Mouse (Mus musculus): ENCODE results near the gene Smoc2. TPM values are rescaled to one million over a fixed set of nuclear protein-coding genes. Genes with fewer than 3 reads are reported as not detected.

Smoc2 gene
- polyA plus RNA-seq, 1 experiment from 2014 or later: 4.2 TPM

GRCm38 (mm10) chr17:14394861-14395260 lies 115.6 kb downstream of the Smoc2 start:
- ATAC-seq (ENCODE audit: low FRiP score, low read depth): no peak
- Histone ChIP-seq H3K27ac (replicated peaks) (no peak overlapping the region), H3K36me3 (no peaks in the 10 kb centered on the region), H3K27me3 (no peaks in the 10 kb centered on the region), H3K9ac (no peak overlapping the region), H3K4me1 (replicated peaks) (no peaks in the 10 kb centered on the region), H3K4me2 (no peak overlapping the region), H3K4me3 (no peak overlapping the region), H3K9me3 (no peaks in the 10 kb centered on the region)
- WGBS: 74% methylated on average over 5 of the region's 5 CpGs

- Histone ChIP-seq H3K27ac (replicated peaks) (no peak overlapping the region), H3K27me3 (no peaks in the 10 kb centered on the region), H3K36me3 (no peaks in the 10 kb centered on the region), H3K4me2 (no peak overlapping the region), H3K9ac (no peak overlapping the region), H3K9me3 (no peaks in the 10 kb centered on the region), H3K4me1 (replicated peaks) (peaks cover 4% of the 10 kb centered on the region; the same call in 1 of the 2 replicates), H3K4me3 (no peak overlapping the region)
- ATAC-seq (ENCODE audit: low FRiP score, low read depth): no peak
- WGBS: 71% methylated on average over 5 of the region's 5 CpGs
These were observed 118.2 kb downstream of the Smoc2 start for GRCm38 (mm10) chr17:14397456-14397855.

- Histone ChIP-seq H3K4me1 (replicated peaks) (peaks cover 7% of the 10 kb centered on the region; the same call in 1 of the 2 replicates), H3K9ac (no peak overlapping the region), H3K36me3 (no peaks in the 10 kb centered on the region), H3K27ac (replicated peaks) (no peak overlapping the region), H3K27me3 (no peaks in the 10 kb centered on the region), H3K9me3 (no peaks in the 10 kb centered on the region), H3K4me3 (no peak overlapping the region), H3K4me2 (no peak overlapping the region)
- 92% methylated on average over 8 of the region's 8 CpGs for WGBS
- no peak for ATAC-seq (ENCODE audit: low FRiP score, low read depth)
These were observed 119.5 kb downstream of the Smoc2 start for GRCm38 (mm10) chr17:14398650-14399424.

GRCm38 (mm10) chr17:14400960-14401359 lies 121.7 kb downstream of the Smoc2 start:
- H3K4me3 ChIP-seq: no peak overlapping the region
- peaks cover 7% of the 10 kb centered on the region; the same call in 1 of the 2 replicates for H3K4me1 ChIP-seq (replicated peaks)
- ATAC-seq (ENCODE audit: low FRiP score, low read depth): no peak
- H3K27me3 ChIP-seq: no peaks in the 10 kb centered on the region
- 72% methylated on average over 5 of the region's 5 CpGs for WGBS
- no peak overlapping the region for H3K4me2 ChIP-seq
- no peak overlapping the region for H3K27ac ChIP-seq (replicated peaks)
- H3K9ac ChIP-seq: no peak overlapping the region
- H3K9me3 ChIP-seq: no peaks in the 10 kb centered on the region
- H3K36me3 ChIP-seq: no peaks in the 10 kb centered on the region

- H3K4me1 ChIP-seq (replicated peaks): peaks cover 3% of the 10 kb centered on the region; the same call in 1 of the 2 replicates
- H3K4me2 ChIP-seq: no peak overlapping the region
- no peak for ATAC-seq (ENCODE audit: low FRiP score, low read depth)
- H3K27me3 ChIP-seq: no peaks in the 10 kb centered on the region
- no peaks in the 10 kb centered on the region for H3K9me3 ChIP-seq
- no peak overlapping the region for H3K4me3 ChIP-seq
- no peak overlapping the region for H3K27ac ChIP-seq (replicated peaks)
- no peaks in the 10 kb centered on the region for H3K36me3 ChIP-seq
- 71% methylated on average over 5 of the region's 5 CpGs for WGBS
- no peak overlapping the region for H3K9ac ChIP-seq
These were observed 128.6 kb downstream of the Smoc2 start for GRCm38 (mm10) chr17:14407874-14408273.

GRCm38 (mm10) chr17:14412460-14412859 lies 133.2 kb downstream of the Smoc2 start:
- Histone ChIP-seq H3K9ac (no peak overlapping the region), H3K4me3 (no peak overlapping the region), H3K4me2 (no peak overlapping the region), H3K27me3 (no peaks in the 10 kb centered on the region), H3K9me3 (no peaks in the 10 kb centered on the region), H3K4me1 (replicated peaks) (peaks cover 3% of the 10 kb centered on the region; the same call in 1 of the 2 replicates), H3K36me3 (no peaks in the 10 kb centered on the region), H3K27ac (replicated peaks) (no peak overlapping the region)
- 80% methylated on average over 2 of the region's 2 CpGs for WGBS
- no peak for ATAC-seq (ENCODE audit: low FRiP score, low read depth)

- Histone ChIP-seq H3K9ac (no peak overlapping the region), H3K4me3 (no peak overlapping the region), H3K27ac (replicated peaks) (no peak overlapping the region), H3K36me3 (no peaks in the 10 kb centered on the region), H3K27me3 (no peaks in the 10 kb centered on the region), H3K4me1 (replicated peaks) (no peaks in the 10 kb centered on the region), H3K4me2 (no peak overlapping the region), H3K9me3 (no peaks in the 10 kb centered on the region)
- 64% methylated on average over 5 of the region's 5 CpGs for WGBS
- no peak for ATAC-seq (ENCODE audit: low FRiP score, low read depth)
These were observed 135.2 kb downstream of the Smoc2 start for GRCm38 (mm10) chr17:14414511-14414910.

- no peak overlapping the region for H3K4me2 ChIP-seq
- H3K9me3 ChIP-seq: no peaks in the 10 kb centered on the region
- H3K36me3 ChIP-seq: no peaks in the 10 kb centered on the region
- H3K9ac ChIP-seq: no peak overlapping the region
- ATAC-seq (ENCODE audit: low FRiP score, low read depth): no peak
- no peak overlapping the region for H3K4me3 ChIP-seq
- 45% methylated on average over 8 of the region's 8 CpGs for WGBS
- H3K4me1 ChIP-seq (replicated peaks): no peaks in the 10 kb centered on the region
- no peaks in the 10 kb centered on the region for H3K27me3 ChIP-seq
- no peak overlapping the region for H3K27ac ChIP-seq (replicated peaks)
These were observed 141.2 kb downstream of the Smoc2 start for GRCm38 (mm10) chr17:14420460-14421046.

- no peak for ATAC-seq (ENCODE audit: low FRiP score, low read depth)
- no peaks in the 10 kb centered on the region for H3K27me3 ChIP-seq
- no peaks in the 10 kb centered on the region for H3K36me3 ChIP-seq
- no peak overlapping the region for H3K4me3 ChIP-seq
- no peaks in the 10 kb centered on the region for H3K4me1 ChIP-seq (replicated peaks)
- no peak overlapping the region for H3K27ac ChIP-seq (replicated peaks)
- no peaks in the 10 kb centered on the region for H3K9me3 ChIP-seq
- no peak overlapping the region for H3K4me2 ChIP-seq
- 81% methylated on average over 6 of the region's 6 CpGs for WGBS
- no peak overlapping the region for H3K9ac ChIP-seq
These were observed 147.2 kb downstream of the Smoc2 start for GRCm38 (mm10) chr17:14426481-14426880.

GRCm38 (mm10) chr17:14434717-14435116 lies 155.4 kb downstream of the Smoc2 start:
- H3K4me1 ChIP-seq (replicated peaks): no peaks in the 10 kb centered on the region
- no peak for ATAC-seq (ENCODE audit: low FRiP score, low read depth)
- H3K4me2 ChIP-seq: no peak overlapping the region

GRCm38 (mm10) chr17:14445611-14446010 lies 166.3 kb downstream of the Smoc2 start:
- H3K4me3 ChIP-seq: no peak overlapping the region
- ATAC-seq (ENCODE audit: low FRiP score, low read depth): no peak
- H3K4me1 ChIP-seq (replicated peaks): no peaks in the 10 kb centered on the region
- no peaks in the 10 kb centered on the region for H3K36me3 ChIP-seq
- no peaks in the 10 kb centered on the region for H3K27me3 ChIP-seq
- no peak overlapping the region for H3K4me2 ChIP-seq
- H3K9me3 ChIP-seq: no peaks in the 10 kb centered on the region
- 77% methylated on average over 5 of the region's 5 CpGs for WGBS
- no peak overlapping the region for H3K27ac ChIP-seq (replicated peaks)
- no peak overlapping the region for H3K9ac ChIP-seq

More at GRCm38 (mm10) chr17:14434717-14435116, 155.4 kb downstream of the Smoc2 start:
- no peak overlapping the region for H3K9ac ChIP-seq
- no peak overlapping the region for H3K4me3 ChIP-seq
- H3K27ac ChIP-seq (replicated peaks): no peak overlapping the region
- WGBS: 87% methylated on average over 4 of the region's 4 CpGs
- H3K9me3 ChIP-seq: no peaks in the 10 kb centered on the region
- no peaks in the 10 kb centered on the region for H3K36me3 ChIP-seq
- H3K27me3 ChIP-seq: no peaks in the 10 kb centered on the region

- Histone ChIP-seq H3K36me3 (no peaks in the 10 kb centered on the region), H3K4me1 (replicated peaks) (no peaks in the 10 kb centered on the region)
- 81% methylated on average over 5 of the region's 5 CpGs for WGBS
These were observed 168.0 kb downstream of the Smoc2 start for GRCm38 (mm10) chr17:14447275-14447674.

More at GRCm38 (mm10) chr17:14447275-14447674, 168.0 kb downstream of the Smoc2 start:
- Histone ChIP-seq H3K27ac (replicated peaks) (no peak overlapping the region), H3K27me3 (no peaks in the 10 kb centered on the region), H3K4me2 (no peak overlapping the region), H3K4me3 (no peak overlapping the region), H3K9me3 (no peaks in the 10 kb centered on the region), H3K9ac (no peak overlapping the region)
- no peak for ATAC-seq (ENCODE audit: low FRiP score, low read depth)
